Mouse (Mus musculus) liver, adult 2 months (tissue): Measurements from ENCODE around the gene Msh3.

Source experiments
- CTCF ChIP-seq: fragments of 200-500 bp; IDR thresholded peaks from 2 replicates; pipeline ENCODE4 v1.5.1; 2011; ENCODE audit warnings: low read depth, low read length, control low read depth
- POLR2A ChIP-seq: fragments of 200-500 bp; IDR thresholded peaks from 2 replicates; pipeline ENCODE4 v1.6.1; 2011; ENCODE audit warnings: low read length, control low read depth; ENCODE audit not compliant: insufficient read depth; ENCODE audit errors: extremely low read depth

- TF ChIP-seq POLR2A (no peak), CTCF (no peak)
Measured at GRCm38 (mm10) chr13:92320770-92321169, 34.0 kb downstream of the Msh3 start.
